17 mouse cellular contexts compared by ENCODE assay signal in genomic region chr7:142057121-142057520, GRCm38 (mm10). TPM values are rescaled to one million over a fixed set of nuclear protein-coding genes. Genes with fewer than 3 reads are reported as not detected.
DNase-seq lines count a peak whose midpoint lies in the region; ATAC-seq and TF ChIP-seq lines count a peak whose summit lies in the region.
"Had no signal": no experiment of that assay in that cellular context is flagged by ENCODE, and none has a peak within 500 bp of the region (broad histone marks: within the 10 kb centered on the region; RNA-seq: fewer than 3 reads in every experiment).

No protein-coding gene starts in this region.

- no peaks in the 10 kb centered on the region for H3K9me3 ChIP-seq in heart, embryonic 16.5 days (replicated peaks; ENCODE audit: control insufficient read depth, low read length)
- no peaks in the 10 kb centered on the region for H3K9me3 ChIP-seq in liver, embryonic 15.5 days (replicated peaks)
- no peaks in the 10 kb centered on the region for H3K9me3 ChIP-seq in forebrain, embryonic 15.5 days
- H3K9me3 ChIP-seq: G1E; limb, embryonic 15.5 days had no signal

- WGBS in heart, embryonic 16.5 days: 87% methylated on average over 1 of the region's 1 CpGs
- WGBS in thymus, adult 2 months: 6% methylated on average over 1 of the region's 1 CpGs
- WGBS in liver, embryonic 15.5 days (ENCODE audit: insufficient replicate concordance): 79% methylated on average over 1 of the region's 1 CpGs
- 83% methylated on average over 1 of the region's 1 CpGs for WGBS in forebrain, embryonic 15.5 days

- ATAC-seq in heart, embryonic 16.5 days (replicated peaks; ENCODE audit: extremely low read depth, insufficient read depth, low FRiP score): no peak
- no peak for ATAC-seq in liver, embryonic 15.5 days (ENCODE audit: insufficient read depth)
- ATAC-seq in forebrain, embryonic 15.5 days (replicated peaks): no peak
- ATAC-seq: hindbrain, embryonic 16.5 days; midbrain, embryonic 16.5 days had no signal

- no peak overlapping the region for H3K4me2 ChIP-seq in heart, embryonic 16.5 days (ENCODE audit: low read depth, low read length)
- peak overlapping the region; percentile 19; the same call in 1 of the 2 replicates for H3K4me2 ChIP-seq in liver, embryonic 15.5 days
- H3K4me2 ChIP-seq in forebrain, embryonic 15.5 days (replicated peaks): no peak overlapping the region
- H3K4me2 ChIP-seq: limb, embryonic 15.5 days had no signal

- H3K36me3 ChIP-seq in heart, embryonic 16.5 days (ENCODE audit: control insufficient read depth, insufficient read depth): 0 out of 2 replicates have a peak, but pooled peaks cover 4% of the 10 kb centered on the region
- no peaks in the 10 kb centered on the region for H3K36me3 ChIP-seq in thymus, adult 2 months (ENCODE audit: control insufficient read depth, insufficient read depth, low read length)
- H3K36me3 ChIP-seq in liver, embryonic 15.5 days (replicated peaks): peaks cover 57% of the 10 kb centered on the region
- peaks cover 5% of the 10 kb centered on the region; the same call in 1 of the 2 replicates for H3K36me3 ChIP-seq in forebrain, embryonic 15.5 days

- no peak for TF ChIP-seq CTCF in thymus, adult 2 months (IDR thresholded peaks at IDR 0.05; ENCODE audit: borderline replicate concordance, control insufficient read depth, extremely low read depth, insufficient read depth, low read length, poor library complexity)

- no peak for DNase-seq in heart, adult 8-10 months (ENCODE audit: low spot score)
- no peak for DNase-seq in thymus, adult 2 months
- no peak for DNase-seq in thymus, postnatal 4 days
- no peak for DNase-seq in spleen, adult 12 weeks (ENCODE audit: low spot score)
- DNase-seq: adrenal gland, postnatal 36 days; cerebellum, postnatal 10 days; gastrocnemius, postnatal 25 days; right cerebral cortex, postnatal 14 days had no signal

- no peak overlapping the region for H3K4me3 ChIP-seq in heart, embryonic 16.5 days (ENCODE audit: low read length)
- H3K4me3 ChIP-seq in thymus, adult 2 months (ENCODE audit: control insufficient read depth, insufficient read depth, low read length): no peak overlapping the region
- H3K4me3 ChIP-seq in liver, embryonic 15.5 days (replicated peaks): no peak overlapping the region
- no peak overlapping the region for H3K4me3 ChIP-seq in forebrain, embryonic 15.5 days
- H3K4me3 ChIP-seq: erythroblast, embryonic 14.5 days; layer of hippocampus, adult 2 months; limb, embryonic 15.5 days had no signal

- H3K27ac ChIP-seq in heart, embryonic 16.5 days (ENCODE audit: low read length): peak overlapping the region; percentile 9; the same call in 1 of the 2 replicates
- H3K27ac ChIP-seq in thymus, adult 2 months (ENCODE audit: control insufficient read depth, insufficient read depth, low read length): peak overlapping the region; percentile 56
- H3K27ac ChIP-seq in liver, embryonic 15.5 days (replicated peaks): 0 out of 2 replicates have a peak overlapping the region, but pooled peaks have one; percentile 24
- no peak overlapping the region for H3K27ac ChIP-seq in forebrain, embryonic 15.5 days (replicated peaks)
- H3K27ac ChIP-seq: limb, embryonic 15.5 days had no signal

- H3K27me3 ChIP-seq in heart, embryonic 16.5 days (ENCODE audit: control insufficient read depth, insufficient read depth, low read length): no peaks in the 10 kb centered on the region
- H3K27me3 ChIP-seq in thymus, adult 2 months (ENCODE audit: control insufficient read depth, insufficient read depth, low read length): no peaks in the 10 kb centered on the region
- no peaks in the 10 kb centered on the region for H3K27me3 ChIP-seq in liver, embryonic 15.5 days
- no peaks in the 10 kb centered on the region for H3K27me3 ChIP-seq in forebrain, embryonic 15.5 days
- H3K27me3 ChIP-seq: limb, embryonic 15.5 days had no signal

- H3K4me1 ChIP-seq in heart, embryonic 16.5 days (ENCODE audit: control insufficient read depth, insufficient read depth, low read length): peaks cover 31% of the 10 kb centered on the region
- H3K4me1 ChIP-seq in thymus, adult 2 months (replicated peaks; ENCODE audit: control insufficient read depth, insufficient read depth, low read length): peaks cover 24% of the 10 kb centered on the region
- peaks cover 53% of the 10 kb centered on the region for H3K4me1 ChIP-seq in liver, embryonic 15.5 days (replicated peaks)
- peaks cover 24% of the 10 kb centered on the region for H3K4me1 ChIP-seq in forebrain, embryonic 15.5 days

- no peak overlapping the region for H3K9ac ChIP-seq in heart, embryonic 16.5 days (ENCODE audit: low read length)
- H3K9ac ChIP-seq in liver, embryonic 15.5 days: no peak overlapping the region
- H3K9ac ChIP-seq in forebrain, embryonic 15.5 days (replicated peaks): no peak overlapping the region
- H3K9ac ChIP-seq: limb, embryonic 15.5 days had no signal

- TF ChIP-seq POLR2A in thymus, adult 2 months (IDR thresholded peaks at IDR 0.05; ENCODE audit: control insufficient read depth, extremely low read depth, insufficient read depth, low read length, poor library complexity): no peak

RNA-seq across cellular contexts. Expression of gene Mob2, which starts 3.7 kb away (rescaled TPM):
- polyA plus RNA-seq in heart, embryonic 16.5 days (2015; fragmentation: Nextera tagmentation; extraction: Ambion mirVana): 54.3 and 56.3 TPM in 2 replicates
- 10 to 100 TPM; 45.2 to 53.5 (median 46.9) TPM for total RNA-seq in heart, adult 8-10 months (2022)
- 62.6 and 73.5 TPM in 2 replicates for polyA plus RNA-seq in thymus, adult 2 months (2012; rRNA removed)
- polyA plus RNA-seq in liver, embryonic 15.5 days (2015; fragmentation: Nextera tagmentation; extraction: Ambion mirVana): 66.1 and 70.2 TPM in 2 replicates
- 52.5 and 54.3 TPM in 2 replicates for polyA plus RNA-seq in forebrain, embryonic 15.5 days (2015; fragmentation: Nextera tagmentation; extraction: Ambion mirVana)

RNA-seq across cellular contexts. Expression of gene Dusp8, which starts 38.5 kb away (rescaled TPM):
- polyA plus RNA-seq in heart, embryonic 16.5 days (2015; fragmentation: Nextera tagmentation; extraction: Ambion mirVana): 9.3 and 11.1 TPM in 2 replicates
- total RNA-seq in heart, adult 8-10 months (2022): 10 to 100 TPM; 26.3 to 48.9 (median 37.9) TPM
- 0.98 and 4.0 TPM in 2 replicates for polyA plus RNA-seq in thymus, adult 2 months (2012; rRNA removed)
- 4.3 and 4.4 TPM in 2 replicates for polyA plus RNA-seq in liver, embryonic 15.5 days (2015; fragmentation: Nextera tagmentation; extraction: Ambion mirVana)
- 90.8 and 93.5 TPM in 2 replicates for polyA plus RNA-seq in forebrain, embryonic 15.5 days (2015; fragmentation: Nextera tagmentation; extraction: Ambion mirVana)
- polyA plus RNA-seq: G1E had no signal
